ENCODE assay signal across 12 mouse cellular contexts in genomic region chr11:85574496-85574895, GRCm38 (mm10).
A peak's percentile ranks its signal among the peaks of the same experiment; 100 is the strongest.
DNase-seq lines count a peak whose midpoint lies in the region; ATAC-seq lines count a peak whose summit lies in the region.
"Had no signal": no experiment of that assay in that cellular context is flagged by ENCODE, and none has a peak within 500 bp of the region (broad histone marks: within the 10 kb centered on the region; RNA-seq: fewer than 3 reads in every experiment).

No protein-coding gene starts in this region.

- H3K4me1 ChIP-seq in lung, embryonic 15.5 days = peaks cover 58% of the 10 kb centered on the region

- intact Hi-C loops in gastrocnemius, postnatal 36 days (cut with DNase I) = no loop called here

- no peak overlapping the region for H3K4me2 ChIP-seq in lung, embryonic 15.5 days
- H3K4me2 ChIP-seq: limb, embryonic 13.5 days; neural tube, embryonic 13.5 days had no signal

- peak; percentile 63 for ATAC-seq in lung, embryonic 15.5 days (ENCODE audit: borderline replicate concordance, extremely low read depth, low FRiP score, low TSS enrichment)

- H3K36me3 ChIP-seq in lung, embryonic 15.5 days = no peaks in the 10 kb centered on the region
- H3K36me3 ChIP-seq: limb, embryonic 13.5 days; neural tube, embryonic 13.5 days had no signal

- H3K9me3 ChIP-seq in lung, embryonic 15.5 days = no peaks in the 10 kb centered on the region
- H3K9me3 ChIP-seq: limb, embryonic 13.5 days; neural tube, embryonic 13.5 days had no signal

- WGBS in lung, embryonic 15.5 days = 4% methylated on average over 4 of the region's 4 CpGs

- no peaks in the 10 kb centered on the region for H3K27me3 ChIP-seq in lung, embryonic 15.5 days
- H3K27me3 ChIP-seq: limb, embryonic 13.5 days; neural tube, embryonic 13.5 days had no signal

- H3K9ac ChIP-seq in lung, embryonic 15.5 days = no peak overlapping the region
- H3K9ac ChIP-seq: limb, embryonic 13.5 days; neural tube, embryonic 13.5 days had no signal

- peak; percentile 13 for DNase-seq in gastrocnemius, postnatal 25 days
- DNase-seq in gastrocnemius, postnatal 36 days = no peak
- DNase-seq in embryo, embryonic 10 days (ENCODE audit: low spot score) = peak; percentile 60
- DNase-seq in heart, postnatal 4 days = peak; percentile 33
- DNase-seq in right cerebral cortex, postnatal 14 days = no peak
- DNase-seq in urinary bladder, adult 2 months (ENCODE audit: low spot score) = no peak
- DNase-seq in urinary bladder, postnatal 36 days (ENCODE audit: low spot score in 2 of 2) = no peak
- DNase-seq: cerebellum, postnatal 36 days; gastrocnemius, postnatal 10 days had no signal

- H3K4me3 ChIP-seq in lung, embryonic 15.5 days = no peak overlapping the region
- H3K4me3 ChIP-seq: limb, embryonic 13.5 days; neural tube, embryonic 13.5 days had no signal

- peak overlapping the region; percentile 76; the same call in 1 of the 2 replicates for H3K27ac ChIP-seq in lung, embryonic 15.5 days
- H3K27ac ChIP-seq: limb, embryonic 13.5 days; neural tube, embryonic 13.5 days had no signal

Comparison
In these comparisons a context has a peak if more than half of its experiments do, and no peak if none do; other contexts are left out.
1. DNase-seq: peak in gastrocnemius, postnatal 25 days (single experiment), embryo, embryonic 10 days (single experiment) and heart, postnatal 4 days (single experiment); none in gastrocnemius, postnatal 36 days (0 of 2), right cerebral cortex, postnatal 14 days (single experiment), urinary bladder, adult 2 months (single experiment) and urinary bladder, postnatal 36 days (0 of 2).